Mouse (Mus musculus): ENCODE data around the gene Wdr92.
A peak's percentile ranks its signal among the peaks of the same experiment; 100 is the strongest.
"Not testable (repeated sequence)": the region's sequence is repeated elsewhere in the genome, so short reads cannot be mapped to it uniquely, and the experiment has no call there.

The Wdr92 gene

GRCm38 (mm10) chr11:17202481-17202880, 20.6 kb downstream of the Wdr92 start:
- DNase-seq (ENCODE audit: extremely low read depth, insufficient read length, low spot score) = no peak

GRCm38 (mm10) chr11:17211258-17212140, 29.6 kb downstream of the Wdr92 start, which contains the start of gene Pno1:
Gene Pno1 (minus strand): TSS chr11:17211568.
- DNase-seq (ENCODE audit: extremely low read depth, insufficient read length, low spot score) = peak; percentile 88

GRCm38 (mm10) chr11:17212141-17212495, 30.2 kb downstream of the Wdr92 start:
- DNase-seq (ENCODE audit: extremely low read depth, insufficient read length, low spot score) = no peak

- DNase-seq (ENCODE audit: extremely low read depth, insufficient read length, low spot score) = no peak
Observed at GRCm38 (mm10) chr11:17212903-17213509, 31.1 kb downstream of the Wdr92 start.

- DNase-seq (ENCODE audit: extremely low read depth, insufficient read length, low spot score) = no peak
Observed at GRCm38 (mm10) chr11:17215475-17215874, 33.6 kb downstream of the Wdr92 start.

GRCm38 (mm10) chr11:17221126-17221525, 39.2 kb downstream of the Wdr92 start:
- no peak for DNase-seq (ENCODE audit: extremely low read depth, insufficient read length, low spot score)

GRCm38 (mm10) chr11:17232792-17233191, 50.9 kb downstream of the Wdr92 start:
- no peak for DNase-seq (ENCODE audit: extremely low read depth, insufficient read length, low spot score)

GRCm38 (mm10) chr11:17236449-17237037, 54.6 kb downstream of the Wdr92 start:
- DNase-seq (ENCODE audit: extremely low read depth, insufficient read length, low spot score) = no peak

- not testable (repeated sequence) for DNase-seq (ENCODE audit: extremely low read depth, insufficient read length, low spot score)
Observed at GRCm38 (mm10) chr11:17238598-17238997, 56.7 kb downstream of the Wdr92 start.

- no peak for DNase-seq (ENCODE audit: extremely low read depth, insufficient read length, low spot score)
Observed at GRCm38 (mm10) chr11:17248715-17249114, 66.8 kb downstream of the Wdr92 start.

- DNase-seq (ENCODE audit: extremely low read depth, insufficient read length, low spot score) = peak; percentile 10
Observed at GRCm38 (mm10) chr11:17256813-17257365, 75.0 kb downstream of the Wdr92 start.

- peak; percentile 86 for DNase-seq (ENCODE audit: extremely low read depth, insufficient read length, low spot score)
Observed at GRCm38 (mm10) chr11:17257443-17257842, 75.5 kb downstream of the Wdr92 start, which contains the start of gene C1d. Gene C1d (plus strand): TSS chr11:17257579.

- no peak for DNase-seq (ENCODE audit: extremely low read depth, insufficient read length, low spot score)
Observed at GRCm38 (mm10) chr11:17257861-17258260, 76.0 kb downstream of the Wdr92 start.

- DNase-seq (ENCODE audit: extremely low read depth, insufficient read length, low spot score) = no peak
Observed at GRCm38 (mm10) chr11:17267176-17267575, 85.3 kb downstream of the Wdr92 start.

GRCm38 (mm10) chr11:17268801-17269200, 86.9 kb downstream of the Wdr92 start:
- DNase-seq (ENCODE audit: extremely low read depth, insufficient read length, low spot score) = no peak

GRCm38 (mm10) chr11:17279959-17280358, 98.1 kb downstream of the Wdr92 start:
- peak; percentile 13 for DNase-seq (ENCODE audit: extremely low read depth, insufficient read length, low spot score)
